Mouse (Mus musculus) urinary bladder, postnatal 36 days (tissue): ENCODE data around the gene H2afx.
A peak's percentile ranks its signal among the peaks of the same experiment; 100 is the strongest.
"Not testable (repeated sequence)": the region's sequence is repeated elsewhere in the genome, so short reads cannot be mapped to it uniquely, and the experiment has no call there.

Experiments used
- DNase-seq, 2 experiments: peaks; one replicate each; pipeline ENCODE4 v3.0.0; 2022; ENCODE audit warnings: low spot score in 2 of 2, mixed read lengths in 1 of 2

Gene H2afx

DNA sequence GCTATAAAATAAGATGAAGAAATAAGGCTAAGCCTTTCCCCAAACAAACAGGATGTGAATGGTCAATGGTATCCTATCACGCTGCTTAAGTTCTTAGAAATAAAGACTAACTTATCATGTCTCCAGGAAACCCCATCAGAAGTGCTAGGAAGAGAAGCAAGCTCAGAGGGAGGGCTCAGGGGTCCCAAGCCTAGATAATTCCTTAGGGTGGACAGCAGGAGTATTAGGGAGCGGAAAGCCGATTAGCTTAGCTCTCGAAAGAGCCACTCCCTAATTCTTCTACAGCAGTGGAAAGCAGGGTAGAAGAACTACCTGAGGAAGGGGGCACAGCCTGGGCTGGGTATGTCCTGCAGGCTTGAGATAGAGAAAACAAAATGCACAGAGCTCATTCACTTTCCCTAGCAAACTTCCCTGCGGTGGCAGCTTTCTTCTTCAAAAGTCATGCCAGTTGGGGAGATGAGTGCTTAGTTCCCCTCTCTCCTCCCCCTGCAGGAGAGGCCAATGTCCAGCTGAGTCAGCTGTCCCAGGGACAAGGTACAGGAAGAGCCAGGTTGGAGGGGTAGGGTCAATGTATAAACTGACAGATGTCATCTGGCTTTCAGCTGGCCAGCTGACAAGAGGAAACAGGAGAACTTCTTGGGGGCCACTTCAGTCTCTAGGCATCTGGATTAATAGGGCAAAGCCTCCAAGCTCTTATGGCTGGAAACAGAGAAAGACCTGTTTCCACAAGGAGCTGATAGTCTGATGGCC is 16.2 kb upstream of the H2afx start:
- no peak for DNase-seq

DNA sequence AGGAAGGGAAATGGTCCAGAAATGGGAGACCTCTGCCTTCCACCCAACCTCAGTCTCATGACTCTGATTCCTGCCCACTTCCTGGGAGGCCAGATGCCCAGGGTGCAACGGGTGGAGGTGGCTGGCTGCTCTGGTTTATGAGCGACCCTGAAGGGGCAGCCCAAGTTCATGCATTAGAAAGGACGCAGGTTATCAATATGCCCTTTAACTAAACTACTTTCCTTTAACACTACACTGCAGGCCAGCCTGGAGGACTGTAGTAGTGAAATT is 15.7 kb upstream of the H2afx start:
- no peak for DNase-seq

DNA sequence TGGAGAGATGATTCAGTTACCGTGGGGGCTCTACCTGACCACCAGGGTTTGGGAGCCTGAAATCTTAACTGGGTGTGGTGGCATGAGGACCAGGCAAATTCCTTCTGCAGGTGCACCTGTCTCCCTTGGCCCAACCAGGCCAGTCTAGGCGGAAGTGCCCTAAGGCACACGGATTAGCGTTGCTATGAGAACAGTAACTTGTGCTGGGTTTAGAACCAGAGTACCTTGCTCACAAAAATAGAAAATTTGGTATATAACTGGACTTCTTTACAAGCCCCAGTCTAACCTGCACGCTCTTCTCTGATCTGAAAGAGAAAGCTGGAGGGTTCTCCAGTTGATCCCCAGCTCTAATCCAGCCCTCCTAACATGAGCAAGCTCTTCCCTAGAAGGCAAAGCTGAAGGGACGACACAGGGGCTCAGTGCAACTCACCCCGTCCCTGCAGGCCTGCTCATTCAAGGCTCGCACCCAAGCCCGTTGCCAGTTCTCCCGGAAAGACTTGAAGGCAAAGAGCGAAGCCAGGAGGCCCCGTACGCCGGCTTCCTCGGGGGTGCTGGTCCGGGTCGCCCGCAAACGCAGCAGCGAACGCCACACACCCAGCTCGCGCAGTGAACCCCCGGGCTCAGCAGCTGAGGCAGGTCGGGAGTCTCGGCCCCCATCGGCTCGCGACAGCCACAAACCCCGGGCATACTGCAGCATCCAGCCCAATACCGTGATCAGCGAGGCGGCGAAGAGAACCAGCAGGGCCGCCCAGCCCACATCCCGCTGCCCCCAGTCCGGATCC is 15.2 kb upstream of the H2afx start:
- peak; percentile 6 to 29 for DNase-seq

DNA sequence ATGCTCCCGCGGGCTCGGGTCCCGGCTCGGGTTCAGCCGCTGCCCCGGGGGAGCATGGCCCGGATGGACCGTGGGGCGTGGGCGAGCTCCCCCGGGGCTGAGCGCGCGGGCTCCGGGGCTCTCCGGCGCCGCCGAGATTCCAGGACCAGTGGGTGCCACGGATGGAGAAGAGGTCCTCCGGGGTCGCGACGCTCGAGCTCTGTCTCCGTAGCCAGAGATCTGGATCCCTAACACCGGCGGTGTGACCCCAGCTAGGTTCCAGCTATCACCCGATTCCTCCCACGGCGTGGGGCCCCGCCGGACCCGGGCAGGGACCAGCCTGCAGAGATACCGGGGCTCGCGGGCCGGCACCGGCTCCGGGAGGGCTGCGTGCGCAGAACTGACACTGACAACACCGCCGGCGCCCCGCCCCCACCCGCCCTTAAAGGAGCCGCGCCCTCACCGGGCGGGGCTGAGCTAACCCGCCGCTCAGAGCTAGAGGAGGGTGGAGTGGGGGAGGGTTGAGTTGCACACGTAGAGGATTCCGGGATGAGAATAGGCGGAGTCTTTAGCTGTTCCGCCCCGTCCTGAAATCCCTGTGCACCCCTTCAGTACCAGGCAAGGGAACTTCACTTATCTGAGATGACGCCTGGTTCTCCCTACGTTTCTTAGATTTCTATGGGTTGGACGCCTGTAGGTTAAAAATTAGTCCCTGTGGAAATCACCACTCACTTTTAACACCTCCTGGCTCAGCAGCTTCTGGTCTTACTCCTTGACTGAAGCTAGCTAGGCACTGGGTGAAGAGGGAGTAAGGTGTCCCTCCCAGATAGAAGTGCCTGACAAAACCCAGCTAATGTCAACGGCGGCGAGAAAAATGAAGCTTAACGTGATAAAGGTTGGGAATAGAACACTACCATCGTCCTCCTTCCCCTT is 14.4 kb upstream of the H2afx start, which contains the start of gene C2cd2l:
Gene C2cd2l, minus strand, starts transcription at position 399 of the 912 bp plus-strand sequence.
- peak; percentile 79 to 89 for DNase-seq

DNA sequence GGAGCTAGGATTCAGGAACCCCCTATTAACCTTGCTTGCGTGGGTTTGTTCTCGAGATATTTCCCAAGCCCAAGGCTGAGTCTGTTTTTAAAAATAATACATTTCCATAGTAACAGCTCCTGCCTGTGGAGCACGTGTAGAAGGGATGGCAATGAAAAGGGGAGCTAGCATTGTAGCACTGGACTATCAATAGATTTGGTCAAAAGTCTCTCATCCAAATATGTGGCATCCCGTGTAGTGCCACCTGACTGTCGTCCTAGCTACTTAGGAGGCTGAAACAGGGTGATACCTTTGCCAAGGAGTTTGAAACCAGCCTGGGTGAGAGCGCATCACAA is 13.7 kb upstream of the H2afx start:
- DNase-seq, result no peak

DNA sequence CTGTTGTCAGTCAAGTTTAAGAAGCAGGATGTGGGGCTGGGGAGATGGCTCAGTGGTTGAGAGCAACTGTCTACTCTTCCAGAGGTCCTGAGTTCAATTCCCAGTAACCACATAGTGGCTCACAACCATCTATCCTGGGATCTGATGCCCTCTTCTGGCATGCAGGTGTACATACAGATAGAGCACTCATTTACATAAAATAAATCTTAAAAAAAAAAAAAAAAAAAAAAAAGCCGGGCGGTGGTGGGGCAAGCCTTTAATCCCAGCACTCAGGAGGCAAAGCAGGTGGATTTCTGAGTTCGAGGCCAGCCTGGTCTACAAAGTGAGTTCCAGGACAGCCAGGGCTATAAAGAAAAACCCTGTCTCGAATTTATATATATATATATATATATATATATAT is 10.8 kb upstream of the H2afx start:
- DNase-seq, result not testable (repeated sequence)

DNA sequence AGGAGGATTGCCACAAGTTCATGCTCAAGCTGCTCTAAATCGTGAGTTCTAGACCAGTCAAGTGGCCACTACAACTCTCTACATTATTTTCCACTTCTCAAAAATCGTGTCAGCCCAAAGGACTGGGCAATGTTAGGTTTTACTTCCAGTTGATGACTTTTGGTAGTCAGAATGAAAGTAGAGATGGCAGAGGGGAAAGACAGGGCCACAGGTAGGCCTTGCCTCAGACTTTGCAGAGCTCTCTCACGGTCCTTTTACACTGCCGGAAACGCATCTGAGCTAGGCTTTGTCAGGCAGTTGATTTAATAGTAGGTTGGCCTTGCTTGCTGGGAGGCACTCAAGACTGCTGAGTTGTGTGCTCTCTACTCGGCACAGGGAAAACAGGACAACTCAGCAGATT is 10.3 kb upstream of the H2afx start:
- DNase-seq, result no peak

DNA sequence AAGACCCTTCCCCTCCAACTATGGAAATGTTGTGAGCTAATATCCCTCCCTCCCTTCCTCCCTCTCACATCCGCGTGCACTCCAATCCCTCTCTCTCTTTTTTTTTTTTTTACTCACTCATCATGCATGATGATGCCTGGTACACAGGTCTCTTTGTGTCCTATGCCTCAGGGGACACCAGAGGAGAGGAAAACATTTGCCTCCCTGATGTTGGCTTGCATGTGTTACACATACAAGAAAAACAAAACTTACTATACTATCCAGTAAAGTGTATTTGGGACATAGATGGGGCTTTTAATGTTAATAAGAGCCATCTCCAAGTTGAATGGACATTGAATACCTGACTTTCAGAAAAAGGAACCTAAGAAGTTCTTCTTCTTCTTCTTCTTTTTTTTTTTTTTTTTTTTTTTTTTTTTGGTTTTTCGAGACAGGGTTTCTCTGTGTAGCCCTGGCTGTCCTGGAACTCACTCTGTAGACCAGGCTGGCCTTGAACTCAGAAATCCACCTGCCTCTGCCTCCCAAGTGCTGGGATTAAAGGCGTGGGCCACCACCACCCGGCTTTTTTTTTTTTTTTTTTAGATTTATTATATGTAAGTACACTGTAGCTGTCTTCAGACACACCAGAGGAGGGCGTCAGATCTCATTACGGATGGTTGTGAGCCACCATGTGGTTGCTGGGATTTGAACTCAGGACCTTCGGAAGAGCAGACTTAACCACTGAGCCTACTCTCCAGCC is 9.3 kb upstream of the H2afx start:
- not testable (repeated sequence) for DNase-seq

DNA sequence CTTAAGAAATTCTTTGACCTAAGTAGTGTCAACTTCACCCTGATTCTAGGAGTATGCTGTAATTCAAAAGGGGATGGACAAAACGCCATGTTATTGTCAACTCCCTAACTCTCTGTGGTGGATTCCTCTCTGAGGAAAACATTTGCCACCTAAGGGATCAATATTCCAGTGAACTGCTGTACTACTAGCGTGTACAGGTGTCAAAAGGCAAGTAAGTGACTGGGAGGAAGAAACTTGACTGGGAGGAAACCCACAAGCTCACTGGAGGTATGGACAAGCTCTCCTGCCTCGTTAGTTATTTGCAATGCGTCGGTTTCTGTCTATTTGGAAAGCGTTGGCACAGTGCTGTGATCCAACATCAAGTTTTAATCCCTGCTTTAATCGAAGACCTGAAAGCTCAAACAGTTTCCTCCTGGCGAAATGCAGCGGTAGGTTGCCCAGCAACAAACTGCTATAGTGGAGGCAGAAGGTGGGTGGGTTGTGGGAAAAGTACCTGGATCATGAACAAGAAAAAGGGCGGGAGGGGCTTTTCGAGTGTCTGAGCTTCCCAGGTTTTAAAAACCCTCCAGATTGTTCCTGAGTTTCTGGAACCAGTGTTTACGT is 8.6 kb upstream of the H2afx start, which contains the start of gene Dpagt1:
Gene Dpagt1, plus strand, starts transcription at position 252 of the 603 bp plus-strand sequence.
- no peak for DNase-seq

DNA sequence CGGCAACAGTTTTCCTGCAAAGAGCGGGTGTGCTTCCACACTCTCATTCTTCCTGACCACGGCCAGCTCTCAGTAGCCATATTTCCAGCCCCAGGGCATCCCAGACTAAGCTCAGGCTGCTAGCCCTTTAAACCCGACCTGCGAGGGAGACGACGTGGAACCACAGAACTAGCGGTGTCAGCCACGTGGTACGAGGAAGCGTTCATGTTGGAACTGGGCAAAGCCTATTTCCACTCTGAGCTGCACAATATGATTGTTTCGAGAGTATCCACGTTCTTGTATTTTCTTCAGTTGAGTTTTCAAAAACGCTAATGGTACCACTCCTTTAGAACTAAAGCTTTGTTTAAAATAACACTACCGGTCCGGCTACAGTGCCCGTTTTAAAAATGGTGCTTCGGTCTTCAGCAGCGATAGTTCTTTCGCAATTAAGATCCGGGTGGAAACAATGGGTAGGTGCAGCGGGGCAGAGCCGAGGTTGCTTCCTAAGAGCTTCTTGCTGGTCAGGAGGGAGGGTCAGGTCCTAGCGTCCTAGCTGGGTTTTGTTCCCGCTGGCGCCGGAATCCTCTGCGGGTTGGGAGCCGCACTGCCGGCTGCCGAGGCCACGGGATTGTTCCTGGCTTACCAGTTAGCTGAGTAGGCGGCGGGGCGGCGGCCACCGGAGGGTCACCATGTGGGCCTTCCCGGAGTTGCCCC is 8.0 kb upstream of the H2afx start:
- DNase-seq, result peak; percentile 74 to 83

DNA sequence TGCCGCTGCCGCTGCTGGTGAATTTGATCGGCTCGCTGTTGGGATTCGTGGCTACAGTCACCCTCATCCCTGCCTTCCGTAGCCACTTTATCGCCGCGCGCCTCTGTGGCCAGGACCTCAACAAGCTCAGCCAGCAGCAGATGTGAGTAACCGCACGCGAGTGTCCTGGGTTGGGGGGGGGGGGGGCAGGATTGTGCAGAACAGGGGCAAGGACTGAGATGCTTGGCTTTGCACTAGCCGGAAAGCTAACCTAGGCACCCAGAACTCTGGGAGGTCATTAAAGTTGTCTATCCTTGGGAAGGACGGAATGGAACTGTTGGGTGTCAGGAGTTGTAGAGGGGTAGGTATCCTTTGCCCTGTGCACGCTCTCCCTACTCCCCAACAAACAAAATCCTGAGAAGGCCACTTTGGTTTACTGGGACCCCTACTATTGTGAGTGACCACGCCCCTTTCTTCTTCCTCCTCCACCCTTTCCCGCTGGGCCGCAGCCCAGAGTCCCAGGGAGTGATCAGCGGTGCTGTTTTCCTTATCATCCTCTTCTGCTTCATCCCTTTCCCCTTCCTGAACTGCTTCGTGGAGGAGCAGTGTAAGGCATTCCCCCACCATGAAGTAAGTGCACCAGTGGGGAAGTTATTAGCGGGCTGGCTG is 7.3 kb upstream of the H2afx start:
- no peak for DNase-seq

DNA sequence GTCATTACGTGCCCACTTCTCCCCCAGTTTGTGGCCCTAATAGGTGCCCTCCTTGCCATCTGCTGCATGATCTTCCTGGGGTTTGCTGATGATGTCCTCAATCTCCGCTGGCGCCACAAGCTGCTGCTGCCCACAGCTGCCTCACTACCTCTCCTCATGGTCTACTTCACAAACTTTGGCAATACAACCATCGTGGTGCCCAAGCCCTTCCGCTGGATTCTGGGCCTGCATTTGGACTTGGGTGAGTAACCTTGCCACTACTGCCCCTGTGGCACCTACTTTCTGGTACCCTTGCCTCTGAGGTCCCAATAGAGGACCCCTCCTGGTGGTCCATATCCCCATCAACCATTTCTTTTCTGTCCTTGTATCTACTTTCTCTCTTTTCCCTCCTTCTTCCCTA is 6.6 kb upstream of the H2afx start:
- DNase-seq, result no peak

DNA sequence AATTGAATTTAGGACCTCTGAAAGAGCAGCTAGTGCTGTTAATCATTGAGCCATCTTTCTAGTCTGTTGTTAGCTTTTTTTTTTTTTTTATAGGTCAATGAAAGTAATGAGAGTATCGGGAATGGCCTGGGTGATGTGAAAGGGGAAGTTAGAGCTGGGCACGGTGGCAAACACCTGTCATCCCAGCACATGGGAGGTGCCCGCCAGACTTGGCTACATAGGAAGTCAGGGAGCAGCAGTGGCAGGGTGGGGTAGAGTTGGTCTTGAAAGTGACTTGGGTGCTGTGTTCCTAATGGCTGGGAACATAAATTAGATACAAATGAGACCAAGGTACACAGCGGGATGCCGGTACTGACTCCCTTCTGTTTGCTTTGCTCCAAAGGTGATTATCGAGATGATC is 3.8 kb upstream of the H2afx start:
- DNase-seq, result no peak

DNA sequence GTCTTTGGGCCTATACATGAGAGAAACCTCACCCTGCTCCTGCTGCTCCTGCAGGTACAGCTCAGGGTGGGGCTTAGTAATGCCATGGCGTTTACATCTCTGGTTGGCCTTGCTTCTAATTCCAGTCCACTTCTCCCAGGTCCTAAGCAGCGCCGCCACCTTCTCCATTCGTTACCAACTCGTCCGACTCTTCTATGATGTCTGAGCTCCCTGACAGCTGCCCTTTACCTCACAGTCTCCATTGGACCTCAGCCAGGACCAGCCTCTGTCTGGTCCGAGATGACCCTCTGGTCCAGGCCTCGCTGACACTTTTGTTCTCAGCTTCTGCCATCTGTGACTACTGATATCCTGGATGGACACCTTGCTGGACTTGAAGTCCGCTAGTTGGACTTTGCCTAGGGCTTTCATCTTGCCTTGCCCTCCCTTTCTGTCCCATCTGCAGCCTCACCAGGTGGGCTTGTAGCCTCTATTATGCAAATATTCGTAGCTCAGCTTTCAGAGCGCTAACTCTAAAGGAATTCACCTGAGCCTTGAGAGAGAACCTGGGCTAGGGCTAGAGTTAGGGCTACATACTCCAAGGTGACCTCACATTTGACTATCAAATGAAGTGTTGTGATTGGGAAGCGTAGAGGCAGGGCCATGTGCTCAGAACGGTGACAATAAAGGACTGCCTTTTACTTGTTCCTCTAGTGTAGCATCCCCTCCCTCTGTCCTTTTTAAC is 1.4 kb upstream of the H2afx start:
- no peak for DNase-seq

DNA sequence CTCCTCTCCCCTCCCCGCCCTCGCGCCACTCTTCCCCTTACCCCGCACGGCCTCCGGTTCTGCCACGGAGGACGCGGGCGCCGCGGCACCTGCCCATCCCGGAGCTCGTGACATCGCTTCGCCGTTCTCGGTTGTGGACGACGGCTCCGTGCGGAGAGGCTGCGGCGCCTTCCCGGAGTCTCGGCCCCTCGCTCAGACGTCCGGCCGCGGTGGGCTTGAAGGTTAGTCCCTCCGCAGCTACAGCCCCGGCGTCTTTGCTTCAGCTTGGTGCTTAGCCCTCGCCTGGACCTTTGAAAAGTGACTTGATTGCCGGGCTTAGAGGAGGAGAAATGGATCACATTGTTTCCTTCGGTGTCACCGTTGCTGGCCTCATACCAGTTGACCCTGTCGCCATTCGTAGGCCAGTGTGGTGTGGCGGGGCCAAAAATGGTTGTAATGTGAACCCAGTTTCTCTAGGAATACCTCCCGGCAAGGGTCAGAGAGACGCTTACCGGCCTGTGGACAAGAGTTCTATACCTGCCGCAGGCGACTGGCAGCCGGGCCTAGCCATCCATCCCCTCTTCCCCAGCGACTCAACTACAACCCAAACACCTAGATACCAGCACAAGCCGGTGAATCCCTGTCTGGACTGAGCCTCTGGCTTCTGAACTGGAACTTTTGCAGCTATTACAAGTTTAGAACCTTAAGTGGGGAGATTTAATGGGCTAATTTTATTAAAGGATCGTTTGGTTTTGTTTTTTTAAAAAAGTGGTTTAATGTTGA is 1.0 kb downstream of the H2afx start:
- peak in 1 of 2 experiments; percentile 35 for DNase-seq

DNA sequence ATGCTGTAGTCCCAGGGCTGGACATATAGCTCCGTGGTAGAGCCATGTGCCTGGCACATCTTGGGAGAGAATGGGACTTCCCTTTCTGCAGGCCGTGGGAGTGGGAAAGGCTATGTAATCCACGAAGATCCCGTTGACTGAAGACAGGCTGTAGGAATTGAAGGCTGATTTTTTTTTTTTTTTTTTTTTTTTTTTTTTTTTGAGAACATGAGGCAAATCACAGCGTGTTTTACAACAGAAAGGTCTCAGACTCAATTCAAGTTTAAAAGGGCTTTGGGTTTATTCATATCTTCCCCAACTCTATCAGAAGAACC is 1.6 kb downstream of the H2afx start:
- DNase-seq, result no peak

DNA sequence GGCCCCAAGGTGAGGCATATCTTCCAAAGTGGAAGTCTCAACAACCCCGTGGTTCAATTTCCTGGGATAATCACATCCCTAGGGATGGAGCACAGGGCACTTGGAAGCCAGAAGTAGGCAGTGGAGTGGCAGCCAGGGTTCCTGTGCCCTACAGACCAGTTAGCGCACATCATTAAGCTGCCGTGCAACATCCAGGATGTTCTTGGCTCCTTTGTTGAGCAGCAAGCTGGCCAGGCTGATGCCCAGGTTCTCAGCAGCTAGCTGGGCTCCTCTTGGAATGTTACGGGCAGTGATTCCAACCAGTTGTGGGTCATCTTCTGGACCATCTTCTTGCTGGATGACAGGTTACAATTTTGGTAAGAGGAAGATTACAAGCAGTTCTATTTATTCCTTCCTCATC is 2.0 kb downstream of the H2afx start:
- DNase-seq, result not testable (repeated sequence)

DNA sequence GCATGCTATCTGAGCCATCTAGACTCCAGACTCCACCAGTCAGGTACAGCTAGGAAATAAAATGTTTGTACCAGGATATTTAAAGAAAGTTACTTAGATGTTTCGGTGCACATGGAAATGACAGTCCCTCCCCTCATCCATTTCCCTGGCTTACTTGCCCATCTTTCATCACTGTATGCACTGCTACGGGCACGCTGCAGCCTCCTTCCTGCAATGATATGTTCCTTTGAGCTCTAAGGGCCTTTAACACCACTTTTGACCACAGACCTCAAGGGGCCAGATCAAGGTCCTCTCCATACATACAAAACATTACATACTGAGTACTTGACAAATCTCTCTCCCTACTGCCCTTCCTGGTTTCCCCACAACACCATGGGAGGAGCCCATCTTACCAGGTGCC is 2.5 kb downstream of the H2afx start:
- no peak for DNase-seq
